Mouse (Mus musculus) CH12.LX (cell line): ENCODE measurements at regions not wholly inside any gene's neighbourhood (a gene's known extent, or its start where the extent isn't known, plus 50 kb on each side); places are given as distances from the start of the nearest gene placed in this dataset.

Experiments
- DNase-seq: peaks from one replicate; pipeline ENCODE4 v3.0.0-alpha.2; 2013; ENCODE audit errors: extremely low read depth
- H3K27ac ChIP-seq: 2 replicates; pipeline ENCODE4 v1.5.1; 2012; ENCODE audit warnings: low read depth, mild to moderate bottlenecking, control low read depth, moderate library complexity; ENCODE audit not compliant: insufficient read depth
- H3K27me3 ChIP-seq: replicated peaks from 2 replicates; pipeline ENCODE3; 2012; ENCODE audit warnings: inconsistent platforms
- H3K36me3 ChIP-seq, 2 experiments: replicated peaks in 1 of 2; 2 replicates each; pipeline versions ENCODE3 to v1.6.1; 2012; ENCODE audit warnings: inconsistent platforms in 1 of 2, low read length in 1 of 2, mild to moderate bottlenecking in 1 of 2, mixed read lengths in 1 of 2, moderate library complexity in 1 of 2; ENCODE audit not compliant: control insufficient read depth in 1 of 2, insufficient read depth in 1 of 2
- H3K4me1 ChIP-seq, 2 experiments: 2 replicates each; pipeline ENCODE4 v1.6.1; 2012; ENCODE audit warnings: inconsistent platforms in 1 of 2, moderate library complexity in 1 of 2; ENCODE audit not compliant: insufficient read depth in 2 of 2, control insufficient read depth in 1 of 2
- H3K4me2 ChIP-seq: 2 replicates; pipeline ENCODE4 v1.6.1; 2012; ENCODE audit warnings: low read depth, mild to moderate bottlenecking, control low read depth; ENCODE audit not compliant: poor library complexity, insufficient read depth, severe bottlenecking
- H3K4me3 ChIP-seq, 3 experiments: fragments of 150-350 bp in 1 of 3; sonication (generic) in 1 of 3; replicated peaks in 1 of 3; 2 replicates each; pipeline versions ENCODE3 to v1.5.1; 2011 to 2012; ENCODE audit warnings: low read depth in 2 of 3, low read length in 2 of 3, mild to moderate bottlenecking in 2 of 3, moderate library complexity in 2 of 3, control low read depth in 1 of 3, improper control_type of control experiment in 1 of 3, inconsistent platforms in 1 of 3, mixed read lengths in 1 of 3; ENCODE audit not compliant: poor library complexity in 1 of 3
- H3K79me2 ChIP-seq: replicated peaks from 2 replicates; pipeline ENCODE4 v1.6.1; 2012; ENCODE audit warnings: mild to moderate bottlenecking, moderate library complexity; ENCODE audit not compliant: control insufficient read depth, poor library complexity, insufficient read depth, severe bottlenecking; ENCODE audit errors: extremely low read depth
- H3K9ac ChIP-seq: 2 replicates; pipeline ENCODE4 v1.6.1; 2012; ENCODE audit warnings: low read depth, mild to moderate bottlenecking, control low read depth, moderate library complexity; ENCODE audit not compliant: insufficient read depth
- H3K9me3 ChIP-seq: replicated peaks from 2 replicates; pipeline ENCODE3; 2012; ENCODE audit warnings: low read length, inconsistent platforms, mixed read lengths
- BHLHE40 ChIP-seq: IDR thresholded peaks from 2 replicates; pipeline ENCODE4 v1.6.1; 2011; ENCODE audit warnings: mild to moderate bottlenecking, low read depth, low read length, improper control_type of control experiment
- CHD1 ChIP-seq: IDR thresholded peaks from 2 replicates; pipeline ENCODE4 v1.6.1; 2012; ENCODE audit warnings: low read depth, low read length, improper control_type of control experiment, inconsistent platforms
- CTCF ChIP-seq, 2 experiments: IDR thresholded peaks in 1 of 2; conservative IDR thresholded peaks in 1 of 2; 2 replicates each; pipeline ENCODE4 v1.5.1; 2011 to 2012; ENCODE audit warnings: low read depth in 2 of 2, low read length in 2 of 2, improper control_type of control experiment in 1 of 2, inconsistent platforms in 1 of 2, mild to moderate bottlenecking in 1 of 2, moderate library complexity in 1 of 2
- E2F4 ChIP-seq: IDR thresholded peaks from 2 replicates; pipeline ENCODE4 v1.6.1; 2011; ENCODE audit warnings: low read depth, low read length, improper control_type of control experiment; ENCODE audit not compliant: insufficient replicate concordance
- EP300 ChIP-seq: IDR thresholded peaks from 2 replicates; pipeline ENCODE4 v1.6.1; 2011; ENCODE audit warnings: low read length, improper control_type of control experiment
- ETS1 ChIP-seq: conservative IDR thresholded peaks from 2 replicates; pipeline ENCODE4 v1.6.1; 2012; ENCODE audit warnings: low read depth, mild to moderate bottlenecking, inconsistent platforms, low read length, improper control_type of control experiment, moderate library complexity
- GABPA ChIP-seq: IDR thresholded peaks from 2 replicates; pipeline ENCODE4 v1.6.1; 2012; ENCODE audit warnings: low read depth, low read length, improper control_type of control experiment, inconsistent platforms; ENCODE audit not compliant: insufficient replicate concordance
- HCFC1 ChIP-seq: IDR thresholded peaks from 2 replicates; pipeline ENCODE4 v1.6.1; 2012; ENCODE audit warnings: low read depth, mild to moderate bottlenecking, inconsistent platforms, low read length, improper control_type of control experiment
- IRF4 ChIP-seq: IDR thresholded peaks from 2 replicates; pipeline ENCODE4 v1.6.1; 2014; ENCODE audit warnings: low read depth, mild to moderate bottlenecking, inconsistent platforms, low read length, improper control_type of control experiment
- JUN ChIP-seq: IDR thresholded peaks from 2 replicates; pipeline ENCODE4 v1.6.1; 2011; ENCODE audit warnings: low read depth, mild to moderate bottlenecking, low read length, improper control_type of control experiment, moderate library complexity; ENCODE audit not compliant: insufficient read depth
- JUND ChIP-seq: conservative IDR thresholded peaks from 2 replicates; pipeline ENCODE4 v1.6.1; 2011; ENCODE audit warnings: low read depth, low read length, improper control_type of control experiment
- MAX ChIP-seq: IDR thresholded peaks from 2 replicates; pipeline ENCODE4 v1.6.1; 2011; ENCODE audit warnings: low read length, improper control_type of control experiment
- MAZ ChIP-seq: IDR thresholded peaks from 2 replicates; pipeline ENCODE4 v1.6.1; 2012; ENCODE audit warnings: low read depth, mild to moderate bottlenecking, inconsistent platforms, low read length, improper control_type of control experiment, moderate library complexity
- MXI1 ChIP-seq: IDR thresholded peaks from 2 replicates; pipeline ENCODE4 v1.6.1; 2011; ENCODE audit warnings: mild to moderate bottlenecking, low read depth, low read length, improper control_type of control experiment
- MYC ChIP-seq: IDR thresholded peaks from 2 replicates; pipeline ENCODE4 v1.6.1; 2011; ENCODE audit warnings: low read depth, mild to moderate bottlenecking, improper control_type of control experiment, low read length
- NRF1 ChIP-seq: IDR thresholded peaks from 2 replicates; pipeline ENCODE4 v1.6.1; 2014; ENCODE audit warnings: low read depth, mild to moderate bottlenecking, inconsistent platforms, low read length, improper control_type of control experiment, moderate library complexity
- PAX5 ChIP-seq: IDR thresholded peaks from 2 replicates; pipeline ENCODE4 v1.6.1; 2012; ENCODE audit warnings: low read length, inconsistent platforms, mixed read lengths
- POLR2AphosphoS2 ChIP-seq: IDR thresholded peaks from 2 replicates; pipeline ENCODE4 v1.6.1; 2011; ENCODE audit warnings: low read depth, low read length, improper control_type of control experiment
- RAD21 ChIP-seq: IDR thresholded peaks from 2 replicates; pipeline ENCODE4 v1.6.1; 2011; ENCODE audit warnings: low read depth, mild to moderate bottlenecking, low read length, improper control_type of control experiment, moderate library complexity
- RCOR1 ChIP-seq: conservative IDR thresholded peaks from 2 replicates; pipeline ENCODE4 v1.6.1; 2012; ENCODE audit warnings: low read depth, mild to moderate bottlenecking, inconsistent platforms, low read length, improper control_type of control experiment
- SMC3 ChIP-seq: IDR thresholded peaks from 2 replicates; pipeline ENCODE4 v1.6.1; 2011; ENCODE audit warnings: low read depth, low read length, improper control_type of control experiment
- USF1 ChIP-seq: IDR thresholded peaks from 2 replicates; pipeline ENCODE4 v1.6.1; 2014; ENCODE audit warnings: low read depth, mild to moderate bottlenecking, inconsistent platforms, low read length, improper control_type of control experiment
- USF2 ChIP-seq: conservative IDR thresholded peaks from 2 replicates; pipeline ENCODE4 v1.6.1; 2011; ENCODE audit warnings: low read depth, low read length, improper control_type of control experiment
- ZC3H11A ChIP-seq: IDR thresholded peaks from 2 replicates; pipeline ENCODE4 v1.6.1; 2012; ENCODE audit warnings: low read depth, mild to moderate bottlenecking, inconsistent platforms, low read length, improper control_type of control experiment
- ZKSCAN1 ChIP-seq: IDR thresholded peaks from 2 replicates; pipeline ENCODE4 v1.6.1; 2012; ENCODE audit warnings: low read depth, inconsistent platforms, low read length, improper control_type of control experiment, borderline replicate concordance
- ZMIZ1 ChIP-seq: IDR thresholded peaks from 2 replicates; pipeline ENCODE4 v1.6.1; 2012; ENCODE audit warnings: low read depth, mild to moderate bottlenecking, inconsistent platforms, low read length, improper control_type of control experiment
- dilution Hi-C: fragments of 300-500 bp; cut with MboI; formaldehyde crosslinking; loops from 2 replicates; pipeline ENCODE4 v1.14.3; 2020; ENCODE audit warnings: low sequenced_read_pairs; ENCODE audit not compliant: extremely low pct_unique_long_range_greater_than_20kb, extremely low pct_ligation_motif_present
- in situ Hi-C: fragments of 300-500 bp; cut with MboI; formaldehyde crosslinking; loops from 3 replicates; pipeline ENCODE4 v1.14.3; 2019; ENCODE audit warnings: low sequenced_read_pairs, low pct_ligation_motif_present, low pct_unique_long_range_greater_than_20kb, mixed read lengths

- no peak for TF ChIP-seq IRF4
- no peak for TF ChIP-seq MXI1
- no peak for TF ChIP-seq GABPA
- TF ChIP-seq HCFC1: no peak
- TF ChIP-seq JUND: no peak
- no peak for TF ChIP-seq MAZ
- no peak for TF ChIP-seq BHLHE40
- TF ChIP-seq CTCF (conservative IDR thresholded peaks at IDR 0.05 in 1 of 2, IDR thresholded peaks at IDR 0.05 in 1 of 2; ENCODE audit: low read depth in 2 of 2, low read length in 2 of 2): no peak
- TF ChIP-seq MYC: no peak
- no peak for TF ChIP-seq NRF1
- TF ChIP-seq USF1: no peak
- TF ChIP-seq ZC3H11A: no peak
- no peak for TF ChIP-seq RCOR1
- TF ChIP-seq MAX: no peak
- no peak for TF ChIP-seq JUN
- no peaks in the 10 kb centered on the region for H3K9me3 ChIP-seq
- no peak overlapping the region for H3K27ac ChIP-seq
- H3K36me3 ChIP-seq: no peaks in the 10 kb centered on the region
- DNase-seq: no peak
- H3K4me2 ChIP-seq: no peak overlapping the region
- peaks cover 5% of the 10 kb centered on the region for H3K27me3 ChIP-seq
- dilution Hi-C loops (no loop called here), in situ Hi-C loops (no loop called here)
- peaks cover 4 to 19% of the 10 kb centered on the region in 2 experiments for H3K4me1 ChIP-seq
- H3K9ac ChIP-seq: no peak overlapping the region
- H3K4me3 ChIP-seq: no peak overlapping the region
- no peaks in the 10 kb centered on the region for H3K79me2 ChIP-seq
Observed at GRCm38 (mm10) chr6:100355858-100356257, 68.6 kb upstream of the Rybp start.

GRCm38 (mm10) chr6:100347481-100347880 is 60.2 kb upstream of the Rybp start:
- Histone ChIP-seq H3K4me3 (no peak overlapping the region), H3K4me2 (no peak overlapping the region), H3K27me3 (no peaks in the 10 kb centered on the region), H3K79me2 (no peaks in the 10 kb centered on the region), H3K9me3 (no peaks in the 10 kb centered on the region), H3K27ac (no peak overlapping the region), H3K4me1 (peaks cover 0 to 8% of the 10 kb centered on the region in 2 experiments; a peak in 1 of 4 replicates), H3K36me3 (no peaks in the 10 kb centered on the region), H3K9ac (no peak overlapping the region)
- in situ Hi-C loops (no loop called here), dilution Hi-C loops (no loop called here)
- DNase-seq: no peak
- no peak for TF ChIP-seq PAX5
- TF ChIP-seq EP300: no peak
- no peak for TF ChIP-seq GABPA
- TF ChIP-seq SMC3: no peak
- no peak for TF ChIP-seq CHD1
- no peak for TF ChIP-seq MYC
- no peak for TF ChIP-seq CTCF (conservative IDR thresholded peaks at IDR 0.05 in 1 of 2, IDR thresholded peaks at IDR 0.05 in 1 of 2; ENCODE audit: low read depth in 2 of 2, low read length in 2 of 2)
- no peak for TF ChIP-seq ZKSCAN1
- TF ChIP-seq JUN: no peak
- TF ChIP-seq USF2: no peak
- no peak for TF ChIP-seq RAD21
- no peak for TF ChIP-seq ZC3H11A
- TF ChIP-seq E2F4: no peak
- TF ChIP-seq ZMIZ1: no peak
- TF ChIP-seq ETS1: no peak
- TF ChIP-seq BHLHE40: no peak
- no peak for TF ChIP-seq POLR2AphosphoS2
- TF ChIP-seq NRF1: no peak
- TF ChIP-seq USF1: no peak
- TF ChIP-seq RCOR1: no peak
